Mouse (Mus musculus) heart, postnatal 14 days (tissue): ENCODE data around the gene 4930518I15Rik. TPM values are rescaled to one million over a fixed set of nuclear protein-coding genes. Genes with fewer than 3 reads are reported as not detected.
"Not testable (repeated sequence)": the region's sequence is repeated elsewhere in the genome, so short reads cannot be mapped to it uniquely, and the experiment has no call there.

Source experiments
- DNase-seq, 2 experiments: peaks; one replicate each; pipeline ENCODE4 v3.0.0; 2021 to 2022
- intact Hi-C: fragments of 180-260 bp; cut with DNase I; formaldehyde crosslinking; loops from one replicate; pipeline ENCODE4 v1.15.1; 2025
- long read RNA-seq, 2 experiments: library from polyadenylated mRNA; stranded (forward); transcript quantifications; one replicate each; pipeline ENCODE4 v2.0.0; 2021
- total RNA-seq, 2 experiments: library from RNA; stranded (reverse); gene quantifications; 2 replicates each; pipeline ENCODE4 v1.2.3; 2021

The 4930518I15Rik gene
- 1 to 10 TPM; 1.5 to 1.6 TPM for total RNA-seq
- long read RNA-seq, experiment 1, result 0 reads
- long read RNA-seq, experiment 2, result 0 reads

DNA sequence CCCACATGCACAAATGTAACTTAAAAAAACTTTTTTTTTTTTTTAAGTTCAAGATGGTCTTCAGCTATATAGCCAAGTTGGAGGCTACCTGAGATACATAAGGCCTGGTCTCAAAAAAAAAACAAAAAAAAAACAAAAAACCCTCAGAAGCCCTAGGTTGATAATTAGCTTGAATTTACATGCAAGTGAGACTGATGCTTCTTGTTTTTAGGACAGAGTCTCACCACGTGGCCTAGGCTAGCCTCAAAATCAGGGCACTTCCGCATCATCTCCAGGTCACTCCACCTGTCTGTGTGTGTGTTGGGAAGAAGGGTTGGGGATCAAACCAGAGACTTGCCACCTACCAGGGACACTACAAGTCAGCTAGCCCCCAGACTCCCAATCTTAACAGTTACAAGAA is at the start of gene 4930518I15Rik:
4930518I15Rik (minus strand) TSS at position 112 of the 400 bp plus-strand sequence.
- intact Hi-C loops, result loop anchor here (10.0 kb wide), 1 partner anchor 323 kb away; no protein-coding TSS in a partner anchor
- no peak for DNase-seq

DNA sequence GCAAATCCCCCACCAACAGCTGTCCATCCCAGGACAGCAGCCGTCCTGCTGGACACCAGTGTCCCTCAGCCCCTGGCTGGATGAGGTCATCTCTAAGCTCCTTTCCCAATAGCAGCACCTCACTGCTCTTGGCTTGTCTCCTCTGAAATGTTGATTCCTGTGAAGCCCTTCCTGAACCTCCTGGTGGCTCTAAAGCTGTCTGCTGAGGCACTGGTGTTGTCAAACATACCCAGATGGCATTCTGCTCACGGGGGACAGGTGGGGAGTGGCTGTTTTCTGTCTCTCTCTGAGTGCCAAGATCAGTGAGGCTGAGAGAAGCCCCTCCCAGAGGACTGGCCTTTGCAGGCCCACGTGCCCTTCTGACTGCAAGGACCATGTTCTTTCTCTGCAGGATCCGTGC is 48.2 kb upstream of the 4930518I15Rik start:
- intact Hi-C loops, result loop anchor here (2.0 kb wide), 3 partner anchors 35 to 189 kb away; no protein-coding TSS in a partner anchor
- DNase-seq, result not testable (repeated sequence)

DNA sequence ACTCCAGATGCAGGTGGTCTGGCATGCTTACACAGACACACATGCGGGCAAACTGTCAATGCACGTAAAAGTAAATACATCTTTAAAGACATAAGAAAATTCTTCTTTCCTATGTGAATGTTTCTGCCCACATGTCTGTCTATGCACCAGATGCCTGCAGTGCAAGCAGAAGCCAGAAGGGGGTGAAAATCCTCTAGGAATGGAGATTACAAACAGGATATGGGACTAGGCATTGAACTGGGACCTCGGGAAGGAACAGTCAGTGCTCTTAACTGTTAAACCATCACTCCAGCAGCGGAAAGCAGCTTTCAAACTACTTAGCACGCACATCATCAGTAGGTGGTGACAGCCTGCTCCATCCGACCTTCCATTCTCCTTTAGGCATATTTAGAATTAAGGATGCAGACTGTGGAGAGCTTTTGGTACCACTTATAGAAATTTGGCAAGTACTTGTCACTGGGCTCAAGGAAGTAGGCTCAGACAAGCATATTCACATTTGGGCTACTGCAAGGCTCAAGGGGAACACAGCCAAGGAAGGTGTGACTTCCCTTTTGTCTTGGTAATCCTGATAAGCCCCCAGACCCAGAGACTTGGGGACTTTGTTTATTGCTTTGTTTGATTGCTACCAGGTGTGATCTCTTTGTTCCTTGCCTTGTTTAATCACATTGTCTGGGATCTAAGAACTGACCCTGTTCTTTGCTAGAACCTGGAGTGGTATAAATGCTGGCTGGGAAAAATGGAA is 47.4 kb upstream of the 4930518I15Rik start:
- peak; percentile 64 to 76 for DNase-seq
- intact Hi-C loops, result loop anchor here (2.0 to 5.0 kb wide), 3 partner anchors 92 to 190 kb away; no protein-coding TSS in a partner anchor

DNA sequence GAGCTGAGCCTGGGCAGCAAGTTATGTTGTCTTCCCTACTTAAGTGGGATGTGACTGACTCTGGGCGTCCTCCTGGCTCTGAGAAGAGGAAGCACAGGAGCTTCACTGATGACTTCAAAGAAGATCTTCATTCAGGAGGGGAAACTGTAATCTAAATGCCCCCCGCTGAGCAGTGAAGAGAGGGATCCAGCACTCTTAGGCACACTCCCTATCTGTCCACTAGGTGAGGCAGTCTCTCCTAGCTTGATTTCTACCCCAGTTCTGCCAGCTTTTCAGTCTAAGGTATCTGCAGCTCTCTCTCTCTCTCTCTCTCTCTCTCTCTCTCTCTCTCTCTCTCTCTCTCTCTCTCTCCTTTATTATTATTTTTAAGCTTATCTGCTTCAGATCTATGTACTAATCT is 45.6 kb upstream of the 4930518I15Rik start:
- no peak for DNase-seq
- intact Hi-C loops, result loop anchor here (5.0 kb wide), 1 partner anchor 129 kb away; no protein-coding TSS in a partner anchor

DNA sequence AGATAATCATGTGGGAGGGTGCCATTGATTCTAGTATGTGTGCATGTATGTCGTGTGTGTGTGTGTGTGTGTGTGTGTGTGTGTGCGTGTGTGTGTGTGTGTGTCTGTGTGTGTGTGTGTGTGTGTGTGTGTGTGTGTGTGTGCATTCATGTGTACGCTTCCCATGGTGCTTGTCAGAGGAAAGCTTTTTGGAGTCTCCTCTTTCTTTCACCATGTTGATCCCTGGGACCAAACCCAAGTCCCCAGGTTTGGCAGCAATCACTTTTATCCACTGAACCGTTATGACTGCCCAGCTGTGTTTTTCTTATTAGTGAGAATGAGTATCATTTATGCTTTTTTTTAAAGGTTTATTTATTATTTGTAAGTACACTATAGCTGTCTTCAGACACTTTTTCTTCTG is 44.7 kb upstream of the 4930518I15Rik start:
- not testable (repeated sequence) for DNase-seq
- intact Hi-C loops, result loop anchor here (5.0 kb wide), 1 partner anchor 130 kb away; no protein-coding TSS in a partner anchor

DNA sequence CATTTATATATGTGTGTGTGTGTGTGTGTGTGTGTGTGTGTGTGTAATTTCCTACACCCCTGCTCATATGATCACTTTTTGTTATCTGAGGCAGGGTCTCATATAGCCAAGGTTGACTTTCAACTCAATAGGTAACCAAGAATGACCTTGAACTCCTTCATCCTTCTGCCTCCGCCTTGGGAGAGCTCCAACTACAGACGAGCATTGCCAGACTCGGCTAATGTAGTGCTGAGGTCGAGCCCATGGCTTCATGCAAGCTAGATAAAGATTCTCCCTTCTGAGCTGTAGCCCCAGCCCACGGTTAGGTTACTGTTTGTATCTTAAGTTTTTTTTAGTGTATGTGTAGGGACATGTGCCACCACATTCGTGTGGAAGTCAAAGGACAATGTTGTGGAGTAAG is 44.1 kb upstream of the 4930518I15Rik start:
- DNase-seq, result no peak
- intact Hi-C loops, result loop anchor here (5.0 kb wide), 1 partner anchor 130 kb away; no protein-coding TSS in a partner anchor

DNA sequence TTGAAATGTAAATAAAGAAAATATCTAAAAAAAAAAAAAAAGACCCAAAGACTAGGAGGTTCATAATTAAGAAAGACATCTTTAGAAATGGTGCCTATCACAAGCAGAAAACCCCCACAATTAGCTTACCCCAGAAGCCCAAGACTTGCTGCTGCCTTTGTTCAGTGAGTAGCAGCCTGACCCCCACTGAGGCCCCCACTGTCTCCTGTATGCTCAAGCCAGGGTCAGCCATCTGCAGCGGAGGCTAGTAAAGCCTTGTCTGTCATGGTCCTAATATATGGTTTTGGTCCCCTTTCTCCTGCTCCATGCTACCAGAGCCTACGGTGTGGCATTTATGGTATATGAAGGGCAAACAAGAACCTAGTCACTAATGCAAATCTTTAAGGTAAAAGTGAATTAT is 43.6 kb upstream of the 4930518I15Rik start:
- no peak for DNase-seq
- intact Hi-C loops, result loop anchor here (5.0 kb wide), 1 partner anchor 131 kb away; no protein-coding TSS in a partner anchor

DNA sequence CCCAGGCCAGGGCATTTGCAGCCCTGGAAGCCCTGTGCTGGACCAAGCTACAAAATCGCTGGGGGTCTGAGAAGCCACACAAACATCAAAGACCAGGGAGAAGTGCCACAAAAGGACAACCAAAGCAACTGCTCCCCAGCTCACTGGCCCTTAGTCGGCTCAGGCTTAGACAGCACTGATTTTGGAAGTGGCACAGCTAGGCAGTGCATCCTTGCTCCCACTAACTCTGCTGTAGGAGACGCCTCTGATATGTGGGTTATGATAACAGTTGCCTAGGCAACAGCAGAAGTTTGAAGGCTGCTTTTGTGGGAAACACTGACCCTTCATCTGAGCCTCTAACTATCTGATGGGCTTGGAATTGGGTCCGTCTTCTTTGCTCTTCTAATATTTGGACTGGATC is 41.4 kb upstream of the 4930518I15Rik start:
- no peak for DNase-seq
- intact Hi-C loops, result no loop called here

DNA sequence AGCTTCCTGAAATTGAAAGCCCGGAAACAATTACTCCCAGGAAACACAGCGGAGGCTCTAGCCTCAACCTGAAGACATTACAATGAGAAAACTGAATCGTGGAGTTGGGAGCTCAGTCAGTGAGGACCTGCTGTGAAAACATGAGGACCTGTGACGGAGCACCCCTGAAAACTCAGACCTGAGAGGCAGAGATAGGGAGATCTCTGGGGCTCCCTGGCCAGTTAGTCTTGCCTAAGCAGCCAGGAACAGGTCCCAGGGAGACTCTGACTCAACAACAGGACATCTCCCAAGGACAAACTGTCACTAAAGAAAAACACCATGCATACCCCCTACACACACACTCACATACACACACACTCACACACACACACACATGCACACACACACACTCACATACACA is 40.6 kb upstream of the 4930518I15Rik start:
- DNase-seq, result no peak
- intact Hi-C loops, result no loop called here

DNA sequence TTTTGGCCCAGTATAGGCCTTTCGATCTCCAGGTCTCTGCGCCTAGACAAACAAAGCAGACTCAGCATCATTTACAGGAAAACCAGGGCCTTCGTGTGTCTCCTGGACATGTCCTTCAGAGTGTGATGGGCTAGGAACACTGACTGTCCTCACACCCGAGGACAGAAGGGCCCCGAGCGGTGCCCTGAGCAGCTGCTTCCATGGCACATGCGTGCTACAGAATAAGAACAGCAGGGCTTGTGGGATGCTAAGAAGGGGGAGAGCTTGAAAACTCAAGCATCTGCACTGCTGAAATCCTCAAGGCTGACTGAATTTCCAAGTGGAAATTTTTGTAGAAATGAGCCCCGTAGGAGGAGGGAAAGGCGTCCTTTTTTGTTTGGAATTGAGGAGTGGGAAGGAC is 39.3 kb upstream of the 4930518I15Rik start:
- DNase-seq, result no peak
- intact Hi-C loops, result no loop called here

DNA sequence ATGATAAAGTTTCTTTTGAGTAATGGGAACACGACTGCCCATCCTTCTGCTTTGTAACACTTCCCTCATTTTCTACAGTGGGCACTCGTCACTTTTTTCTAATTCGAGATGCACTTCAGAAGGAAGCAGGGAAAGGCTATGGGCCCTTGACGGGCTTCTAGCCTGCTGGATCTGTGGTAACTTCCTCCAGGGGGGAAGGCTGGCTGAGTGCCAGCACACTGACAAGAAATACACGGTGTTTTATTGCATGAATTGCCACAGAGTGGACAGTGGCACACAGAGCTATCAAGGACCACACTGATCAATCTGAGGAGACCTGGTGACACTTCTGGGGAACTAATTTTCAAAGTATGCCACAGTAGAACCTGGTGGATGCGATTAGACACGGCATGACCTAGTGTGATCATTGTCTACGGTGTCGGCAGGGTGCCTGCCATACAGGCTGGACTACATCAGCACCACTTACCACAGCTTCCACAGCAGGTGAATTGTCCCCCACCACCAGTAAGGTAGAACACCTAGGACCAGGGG is 38.7 kb upstream of the 4930518I15Rik start:
- intact Hi-C loops, result no loop called here

DNA sequence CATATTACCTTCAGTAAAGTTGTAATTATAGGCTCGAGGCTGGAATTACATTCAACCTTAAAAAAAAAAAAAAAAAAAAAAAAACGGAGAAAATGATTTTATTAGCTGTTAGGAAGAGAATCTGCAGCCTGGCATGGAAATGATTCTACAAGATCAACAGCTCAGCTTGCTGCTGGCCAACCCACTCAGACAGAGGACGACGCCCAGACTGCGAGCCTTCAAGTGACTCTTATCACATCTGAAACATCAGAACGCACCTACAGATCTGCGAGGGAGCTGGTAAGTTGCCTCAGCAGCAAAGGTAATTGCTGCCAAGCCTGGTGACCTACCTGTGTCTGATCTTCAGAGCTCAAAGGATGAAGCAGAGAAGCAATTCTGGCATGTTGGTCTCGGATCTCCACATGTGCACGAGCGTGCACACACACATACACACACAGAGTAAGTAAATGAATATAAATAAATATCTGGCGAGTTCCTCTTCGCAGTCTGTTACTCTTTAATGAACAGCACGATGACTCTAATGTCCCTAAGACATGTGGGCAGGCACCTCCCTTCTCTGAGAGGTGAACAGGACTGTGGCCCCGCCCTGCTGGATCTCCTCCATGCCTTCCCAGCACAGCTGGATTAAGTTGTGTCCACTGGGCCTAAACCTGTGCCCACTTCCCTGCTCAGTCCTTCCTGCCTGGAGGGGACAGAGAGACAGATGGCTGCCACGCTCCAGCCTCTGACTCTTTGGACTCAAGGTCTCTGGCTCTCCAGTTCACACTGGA is 36.9 kb upstream of the 4930518I15Rik start:
- intact Hi-C loops, result no loop called here
- DNase-seq, result no peak

More for the DNA sequence above, 38.7 kb upstream of the 4930518I15Rik start:
- DNase-seq, result no peak

DNA sequence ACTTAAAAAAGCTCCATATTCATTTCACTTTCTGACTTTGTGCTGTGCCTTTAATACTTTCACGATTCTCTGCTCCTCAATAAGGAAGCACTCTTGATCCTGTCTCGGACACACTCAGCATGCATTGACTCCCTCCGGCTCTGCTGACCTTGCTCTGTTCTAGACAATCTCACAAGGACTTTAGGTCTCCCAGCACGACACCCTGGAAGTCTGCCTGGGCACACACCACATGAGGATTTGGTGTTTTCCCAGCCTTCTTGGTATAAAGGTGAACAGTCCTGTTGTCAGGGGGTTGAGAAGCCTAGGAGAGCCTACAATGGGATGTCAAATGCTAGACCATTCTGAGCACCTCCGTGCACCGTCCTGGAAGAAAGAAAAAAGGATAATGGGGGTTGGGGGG is 35.1 kb upstream of the 4930518I15Rik start:
- intact Hi-C loops, result no loop called here
- no peak for DNase-seq

DNA sequence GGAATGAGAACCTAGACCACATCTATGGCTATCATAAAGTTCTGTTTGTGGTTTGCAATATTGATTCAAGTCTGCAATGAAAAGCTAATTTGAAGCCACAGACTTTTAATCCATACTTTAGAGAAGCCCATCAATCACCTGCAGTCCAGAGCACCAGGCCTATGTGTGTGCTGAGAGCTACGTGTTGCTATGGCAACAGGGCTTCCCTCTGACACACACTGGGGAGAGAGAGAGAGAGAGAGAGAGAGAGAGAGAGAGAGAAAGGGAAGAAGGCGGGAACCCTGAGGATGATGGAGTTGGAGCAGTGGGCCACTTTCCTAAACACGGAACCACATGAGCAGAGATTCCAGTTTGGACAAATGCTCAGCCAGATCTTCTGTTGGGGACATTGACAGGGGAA is 34.5 kb upstream of the 4930518I15Rik start:
- intact Hi-C loops, result no loop called here
- no peak for DNase-seq

DNA sequence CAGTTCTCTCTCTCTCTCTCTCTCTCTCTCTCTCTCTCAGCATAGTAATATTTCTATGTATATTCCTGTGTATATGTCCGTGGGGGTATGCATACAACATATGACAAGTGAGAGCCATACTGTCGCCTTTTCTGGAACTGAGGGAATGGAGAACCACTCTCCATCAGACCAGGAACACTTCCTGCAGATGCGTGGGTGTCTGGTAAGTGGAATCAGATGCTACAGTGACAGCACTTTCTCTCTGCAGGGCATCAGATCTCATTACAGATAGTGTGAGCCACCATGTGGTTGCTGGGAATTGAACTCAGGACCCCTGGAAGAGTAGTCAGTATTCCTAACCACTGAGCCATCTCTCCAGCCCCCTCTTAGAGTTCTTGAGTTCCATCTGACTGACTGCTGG is 30.7 kb upstream of the 4930518I15Rik start:
- no peak for DNase-seq
- intact Hi-C loops, result no loop called here

DNA sequence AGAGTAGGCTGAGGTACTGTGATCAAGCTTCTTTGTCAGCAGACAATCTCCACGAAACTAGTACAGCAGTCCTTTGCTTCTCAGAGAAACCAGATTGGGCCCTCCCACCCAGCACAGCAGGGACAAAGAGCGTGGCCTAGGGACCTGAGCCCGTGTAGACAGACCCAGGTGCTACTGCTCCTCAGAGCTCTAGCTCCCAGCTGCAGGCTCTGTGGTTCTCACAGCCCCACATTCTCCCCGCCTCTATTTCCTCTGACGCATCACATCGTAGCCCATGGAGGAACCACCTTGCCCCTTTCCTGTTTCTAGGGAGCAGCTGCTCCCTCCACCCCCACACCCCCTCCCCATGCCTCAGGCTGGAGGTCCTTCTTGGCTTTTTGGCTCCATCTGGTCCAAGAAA is 29.3 kb upstream of the 4930518I15Rik start, which contains the start of gene Sla2:
Sla2 (minus strand) TSS at position 176 of the 400 bp plus-strand sequence.
- intact Hi-C loops, result no loop called here
- no peak for DNase-seq

DNA sequence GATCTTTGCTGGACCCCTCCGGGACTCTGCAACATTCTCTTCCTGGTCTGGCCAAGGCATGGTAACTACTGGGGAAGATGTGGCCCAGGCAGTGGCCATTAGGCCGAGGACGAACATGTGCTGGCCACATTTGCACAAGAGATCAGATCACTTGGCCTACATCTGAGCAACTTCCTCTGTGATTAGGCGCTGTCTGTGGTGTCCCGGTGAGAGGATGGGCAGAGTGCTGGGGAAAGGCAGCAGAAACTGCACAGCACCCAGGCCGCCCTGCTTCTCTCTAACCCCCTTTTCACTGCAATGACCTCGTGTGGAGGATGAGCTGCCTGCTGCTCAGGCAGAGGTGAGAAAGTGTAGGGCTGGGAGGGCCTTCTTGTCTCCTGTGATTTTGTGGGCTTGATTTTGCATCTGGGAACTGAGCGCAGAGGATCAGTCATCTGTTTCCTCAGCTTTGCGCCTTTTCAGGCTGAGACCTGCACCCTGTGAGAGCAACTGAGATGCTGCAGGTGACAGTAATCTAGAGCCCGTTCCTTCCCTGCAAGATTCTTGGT is 28.4 kb upstream of the 4930518I15Rik start:
- no peak for DNase-seq
- intact Hi-C loops, result no loop called here

DNA sequence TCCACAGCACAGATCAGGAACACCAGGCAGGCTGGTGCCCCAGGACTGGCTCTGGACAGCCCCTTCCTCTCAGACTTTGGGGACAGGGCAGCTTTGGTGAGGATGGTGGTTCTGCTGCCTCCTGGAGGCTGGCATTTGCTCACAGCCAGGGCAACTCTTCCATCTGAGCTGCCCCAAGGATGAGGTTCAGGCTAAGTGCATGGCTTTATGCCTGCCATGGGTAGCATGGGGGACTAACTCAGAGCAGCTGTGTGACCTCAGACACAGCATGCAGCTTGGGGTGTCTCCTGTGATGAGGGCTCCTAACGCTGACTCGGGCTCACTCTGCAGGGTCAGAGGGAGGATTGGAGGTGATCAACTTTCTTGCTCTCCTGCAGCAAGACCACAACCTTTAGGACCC is 27.9 kb upstream of the 4930518I15Rik start:
- DNase-seq, result not testable (repeated sequence)

DNA sequence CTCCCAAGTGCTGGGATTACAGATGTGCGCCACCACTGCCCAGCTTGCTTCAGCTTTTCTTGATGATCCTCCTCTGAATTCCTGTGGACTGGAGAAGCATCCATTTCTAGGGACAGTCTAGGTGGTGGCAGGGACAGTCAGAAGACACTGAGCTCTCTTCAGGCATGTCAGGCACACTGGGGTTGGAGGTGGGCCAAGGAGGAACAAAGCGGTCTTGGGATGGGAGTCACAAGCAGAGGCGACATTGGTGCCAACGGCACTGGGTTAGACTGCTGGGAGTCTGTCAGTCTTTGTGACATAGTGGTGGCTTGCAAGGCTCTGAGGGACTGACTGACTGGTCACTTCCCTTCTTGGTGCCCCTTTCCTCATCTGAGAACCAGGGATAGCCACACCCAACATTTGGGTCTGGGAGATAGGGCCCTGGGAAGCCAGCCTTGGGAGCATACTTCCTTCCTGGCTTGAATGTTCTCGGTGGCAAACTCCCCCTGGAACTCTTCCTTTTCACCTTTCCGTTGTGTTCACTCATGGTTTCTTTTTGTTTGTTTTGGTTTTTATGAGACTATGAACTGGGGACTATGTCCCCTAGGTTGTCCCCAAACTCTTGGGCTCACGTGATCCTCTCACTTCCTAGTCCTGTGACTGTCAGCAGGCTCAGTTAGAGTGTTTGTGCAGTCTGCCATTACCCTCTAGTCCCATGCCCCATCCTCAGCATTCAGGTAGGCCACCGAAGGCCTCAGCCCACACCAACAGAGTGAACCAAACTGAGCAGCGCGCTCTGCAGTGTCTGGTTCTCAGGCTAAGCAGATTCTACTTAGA is 26.9 kb upstream of the 4930518I15Rik start:
- intact Hi-C loops, result no loop called here

More for the DNA sequence above, 27.9 kb upstream of the 4930518I15Rik start:
- intact Hi-C loops, result not testable (repeated sequence)

More for the DNA sequence above, 26.9 kb upstream of the 4930518I15Rik start:
- no peak for DNase-seq
